Mouse (Mus musculus): ENCODE results near the gene Ing3.

DNA sequence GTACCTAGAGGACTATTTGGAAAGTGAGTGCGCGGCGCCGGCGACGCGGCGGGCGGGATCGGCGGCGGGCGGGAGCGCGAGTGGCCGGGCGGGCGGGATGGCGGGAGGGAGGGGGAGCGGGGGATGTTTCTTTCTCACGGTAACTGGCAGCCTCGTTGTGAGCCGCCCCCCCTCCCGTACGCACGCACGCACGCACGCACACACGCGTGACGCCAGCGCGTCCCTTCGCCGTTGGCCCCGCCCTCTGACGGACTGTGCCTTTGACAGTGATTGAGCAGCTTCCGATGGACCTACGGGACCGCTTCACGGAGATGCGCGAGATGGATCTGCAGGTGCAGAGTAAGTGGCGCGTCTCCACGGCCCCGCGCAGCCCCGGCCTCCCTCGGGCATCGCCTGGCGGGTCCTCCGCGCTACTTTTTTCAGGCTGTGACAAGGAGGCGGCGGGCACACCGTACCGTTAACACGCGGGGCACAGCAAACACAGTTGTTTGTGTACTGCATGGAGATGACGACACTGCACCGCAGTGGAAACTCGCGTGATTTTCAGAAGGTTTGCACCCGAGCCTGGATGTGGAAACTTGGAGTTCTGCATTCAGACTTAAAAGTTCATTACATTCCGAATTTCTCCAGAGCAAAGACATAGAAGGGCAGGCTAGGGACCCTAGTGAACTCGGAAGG is 539 bp downstream of the Ing3 start:
- TF ChIP-seq GATA1 (IDR thresholded peaks at IDR 0.05; ENCODE audit: low read length) = no peak
- TF ChIP-seq TAL1 (IDR thresholded peaks at IDR 0.05; ENCODE audit: low read length) = no peak

All from erythroblast, embryonic 14.5 days (primary cell).